Mouse (Mus musculus) hindbrain, embryonic 15.5 days (tissue): ENCODE measurements around the gene Lcn6. TPM values are rescaled to one million over a fixed set of nuclear protein-coding genes. Genes with fewer than 3 reads are reported as not detected.
"Not testable (repeated sequence)": the region's sequence is repeated elsewhere in the genome, so short reads cannot be mapped to it uniquely, and the experiment has no call there.

ENCODE experiments used
- ATAC-seq: fragments of 200-750 bp; cut with Nextera tagmentation; 2 replicates; pipeline ENCODE4 v1.8.0; 2017; ENCODE audit warnings: low read depth, moderate number of reproducible peaks, moderate TSS enrichment; ENCODE audit not compliant: low FRiP score
- H3K27ac ChIP-seq: fragments of 300-500 bp; sonication (generic); replicated peaks from 2 replicates; pipeline ENCODE4 v1.5.1; 2015; ENCODE audit warnings: mild to moderate bottlenecking, inconsistent platforms
- H3K27me3 ChIP-seq: fragments of 300-500 bp; sonication (generic); 2 replicates; pipeline ENCODE4 v1.6.1; 2015; ENCODE audit warnings: control low read depth, inconsistent platforms
- H3K36me3 ChIP-seq: fragments of 300-500 bp; sonication (generic); 2 replicates; pipeline ENCODE4 v1.6.1; 2015; ENCODE audit warnings: control low read depth, inconsistent platforms
- H3K4me1 ChIP-seq: fragments of 300-500 bp; sonication (generic); replicated peaks from 2 replicates; pipeline ENCODE4 v1.6.1; 2015; ENCODE audit warnings: control low read depth, inconsistent platforms
- H3K4me2 ChIP-seq: fragments of 300-500 bp; sonication (generic); 2 replicates; pipeline ENCODE4 v1.6.1; 2015; ENCODE audit warnings: moderate library complexity, mild to moderate bottlenecking, inconsistent platforms
- H3K4me3 ChIP-seq: fragments of 300-500 bp; sonication (generic); 2 replicates; pipeline ENCODE4 v1.5.1; 2015; ENCODE audit warnings: mild to moderate bottlenecking, inconsistent platforms
- H3K9ac ChIP-seq: fragments of 300-500 bp; sonication (generic); 2 replicates; pipeline ENCODE4 v1.6.1; 2015; ENCODE audit warnings: inconsistent platforms
- H3K9me3 ChIP-seq: fragments of 300-500 bp; sonication (generic); 2 replicates; pipeline ENCODE4 v1.6.1; 2016; ENCODE audit warnings: control low read depth, inconsistent platforms
- WGBS: fragments of 180-500 bp; shearing (Covaris S2); methylation state at CpG from one replicate; pipeline ENCODE4 v1.1.7; 2015; 5-methylcytosine and 5-hydroxymethylcytosine counted together
- polyA plus RNA-seq: library from polyadenylated mRNA; unstranded; fragments of >200 nt; fragmentation: Nextera tagmentation; extraction: Ambion mirVana; gene quantifications from 2 replicates; pipeline ENCODE4 v1.2.1, GENCODE M21; 2015

The Lcn6 gene
- polyA plus RNA-seq, 1 experiment from 2014 or later: not detected

GRCm38 (mm10) chr2:25706643-25707481, 30.3 kb downstream of the Lcn6 start, which contains the start of gene Bmyc:
TSS of gene Bmyc (plus strand) at chr2:25706739.
- no peaks in the 10 kb centered on the region for H3K36me3 ChIP-seq
- H3K9ac ChIP-seq: peak within 1 kb of the TSS; percentile 93
- H3K4me3 ChIP-seq: peak within 1 kb of the TSS; percentile 84
- WGBS: under 1% methylated on average over 76 of the region's 78 CpGs
- peaks cover 18% of the 10 kb centered on the region for H3K4me1 ChIP-seq
- ATAC-seq: peak; percentile 97
- H3K4me2 ChIP-seq: peak within 1 kb of the TSS; percentile 87
- no peaks in the 10 kb centered on the region for H3K27me3 ChIP-seq
- H3K27ac ChIP-seq: peak within 1 kb of the TSS; percentile 95
- no peaks in the 10 kb centered on the region for H3K9me3 ChIP-seq

DNA sequence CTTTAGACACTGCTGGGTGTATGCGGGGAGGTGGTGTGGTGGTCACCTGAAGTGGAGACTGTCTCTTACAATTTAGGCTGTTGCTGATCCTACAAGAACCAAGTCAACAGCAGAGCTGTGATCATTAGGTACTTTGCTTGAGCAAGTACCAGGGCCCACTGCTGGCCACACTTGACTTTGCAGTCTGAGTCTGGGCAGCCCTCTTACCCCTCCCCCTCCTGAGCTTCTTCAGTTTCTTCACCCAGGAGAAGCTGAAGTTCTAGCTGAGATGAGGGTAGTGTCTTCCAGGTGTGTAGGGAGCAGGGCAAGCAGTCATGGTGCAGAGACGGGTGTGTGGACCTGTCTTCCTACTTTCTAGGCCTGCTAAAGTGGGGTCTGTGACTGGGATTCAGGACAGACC, 31.5 kb downstream of the Lcn6 start:
- no peaks in the 10 kb centered on the region for H3K9me3 ChIP-seq
- no peak for ATAC-seq
- H3K9ac ChIP-seq: no peak overlapping the region
- H3K4me3 ChIP-seq: peak overlapping the region; percentile 31
- peak overlapping the region; percentile 87 for H3K4me2 ChIP-seq
- H3K27me3 ChIP-seq: no peaks in the 10 kb centered on the region
- no peak overlapping the region for H3K27ac ChIP-seq
- H3K36me3 ChIP-seq: no peaks in the 10 kb centered on the region
- 81% methylated on average over 2 of the region's 2 CpGs for WGBS
- H3K4me1 ChIP-seq: peaks cover 18% of the 10 kb centered on the region

GRCm38 (mm10) chr2:25709056-25709455, 32.5 kb downstream of the Lcn6 start:
- Histone ChIP-seq H3K4me2 (peak overlapping the region; percentile 87), H3K4me1 (peaks cover 18% of the 10 kb centered on the region)
- H3K27me3 ChIP-seq, H3K36me3 ChIP-seq, H3K9me3 ChIP-seq, ATAC-seq, H3K9ac ChIP-seq, H3K27ac ChIP-seq, H3K4me3 ChIP-seq: not testable (repeated sequence)
- 97% methylated on average over 1 of the region's 1 CpGs for WGBS

DNA sequence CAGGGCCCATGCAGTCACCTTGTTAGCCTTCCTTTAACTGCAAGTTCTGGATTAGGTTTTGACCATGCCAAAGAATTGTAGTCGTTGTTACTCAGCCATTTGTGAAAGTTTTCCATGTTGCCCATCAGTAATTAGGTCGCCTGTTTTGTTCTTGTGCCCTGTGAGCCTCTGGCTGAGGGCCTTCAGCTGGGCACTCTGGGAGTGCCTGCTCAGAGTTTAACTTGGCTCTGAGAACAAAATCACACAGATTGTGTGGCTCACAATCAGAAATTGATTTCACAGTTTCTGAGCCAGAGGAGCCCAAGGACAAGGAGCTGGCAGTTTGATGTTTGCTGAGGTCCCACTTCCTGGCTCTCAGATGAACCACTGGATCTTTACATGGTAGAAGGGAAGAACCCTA, 33.2 kb downstream of the Lcn6 start:
- not testable (repeated sequence) for H3K36me3 ChIP-seq, ATAC-seq, H3K9ac ChIP-seq, H3K27ac ChIP-seq, H3K9me3 ChIP-seq, H3K27me3 ChIP-seq, H3K4me3 ChIP-seq
- WGBS: 70% methylated on average over 2 of the region's 2 CpGs
- Histone ChIP-seq H3K4me1 (peaks cover 18% of the 10 kb centered on the region), H3K4me2 (peak overlapping the region; percentile 19; the same call in 1 of the 2 replicates)

DNA sequence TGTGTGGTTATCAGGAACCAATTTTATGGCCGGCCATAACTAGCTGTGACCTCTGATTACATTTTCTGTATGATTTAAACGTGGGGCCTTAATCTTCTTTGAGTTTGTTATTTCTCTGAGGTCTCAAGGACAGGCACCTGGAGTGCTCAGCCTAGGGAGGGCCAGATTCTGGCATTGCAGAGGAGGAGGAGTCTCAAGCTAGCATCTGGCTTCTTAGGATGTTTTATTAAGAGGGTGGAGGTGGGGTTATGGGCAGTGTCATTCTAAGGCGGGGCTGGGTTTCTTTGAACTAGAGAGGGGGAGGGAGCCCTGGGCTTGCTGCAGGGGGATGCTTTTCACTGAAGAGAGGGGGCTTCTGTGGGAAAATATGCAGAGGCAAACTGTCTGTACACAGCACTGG, 35.1 kb downstream of the Lcn6 start:
- ATAC-seq, H3K27me3 ChIP-seq, H3K9me3 ChIP-seq, H3K9ac ChIP-seq, H3K4me3 ChIP-seq, H3K4me2 ChIP-seq, H3K36me3 ChIP-seq, H3K27ac ChIP-seq: not testable (repeated sequence)
- H3K4me1 ChIP-seq: peaks cover 18% of the 10 kb centered on the region
- 28% methylated on average over 3 of the region's 3 CpGs for WGBS

- no peak overlapping the region for H3K4me3 ChIP-seq
- no peaks in the 10 kb centered on the region for H3K36me3 ChIP-seq
- H3K27ac ChIP-seq: no peak overlapping the region
- no peaks in the 10 kb centered on the region for H3K27me3 ChIP-seq
- H3K9me3 ChIP-seq: no peaks in the 10 kb centered on the region
- H3K9ac ChIP-seq: no peak overlapping the region
- no peaks in the 10 kb centered on the region for H3K4me1 ChIP-seq
- H3K4me2 ChIP-seq: no peak overlapping the region
- ATAC-seq: no peak
Observed at GRCm38 (mm10) chr2:25717222-25717621, 40.6 kb downstream of the Lcn6 start.

Other genes starting within 250 kb of the Lcn6 start
- gene Abca2, start 248.1 kb upstream of the Lcn6 start, polyA plus RNA-seq: 15.0 and 15.1 TPM in 2 replicates
- 3.7 and 4.3 TPM in 2 replicates for gene Clic3, start 219.9 kb upstream of the Lcn6 start, polyA plus RNA-seq
- 109 and 119 TPM in 2 replicates for gene Paxx, start 215.7 kb upstream of the Lcn6 start, polyA plus RNA-seq
- gene Ptgds, start 206.7 kb upstream of the Lcn6 start, polyA plus RNA-seq: 647 and 983 TPM in 2 replicates
- not detected in 2 replicates for gene Lcn12, start 182.9 kb upstream of the Lcn6 start, polyA plus RNA-seq
- 120 and 143 TPM in 2 replicates for gene Fbxw5, start 176.0 kb upstream of the Lcn6 start, polyA plus RNA-seq
- 5.8 and 6.1 TPM in 2 replicates for gene C8g, start 175.1 kb upstream of the Lcn6 start, polyA plus RNA-seq
- gene Traf2, start 129.8 kb upstream of the Lcn6 start, polyA plus RNA-seq: 16.5 and 19.4 TPM in 2 replicates
- 375 and 378 TPM in 2 replicates for gene Edf1, start 118.9 kb upstream of the Lcn6 start, polyA plus RNA-seq
- gene Mamdc4, start 101.9 kb upstream of the Lcn6 start, polyA plus RNA-seq: 1.6 and 2.1 TPM in 2 replicates
- 159 and 169 TPM in 2 replicates for gene Phpt1, start 101.6 kb upstream of the Lcn6 start, polyA plus RNA-seq
- 14.5 and 16.5 TPM in 2 replicates for gene Ajm1, start 95.0 kb upstream of the Lcn6 start, polyA plus RNA-seq
- gene Rabl6, start 68.3 kb upstream of the Lcn6 start, polyA plus RNA-seq: 70.0 and 73.5 TPM in 2 replicates
- 0.27 and 0.45 TPM in 2 replicates for gene Ccdc183, start 59.1 kb upstream of the Lcn6 start, polyA plus RNA-seq
- 47.0 and 57.8 TPM in 2 replicates for gene Tmem141, start 54.8 kb upstream of the Lcn6 start, polyA plus RNA-seq
- gene Fcna, start 48.8 kb upstream of the Lcn6 start, polyA plus RNA-seq: 3.7 and 4.6 TPM in 2 replicates
- not detected in 2 replicates for gene Lcn8, start 23.7 kb upstream of the Lcn6 start, polyA plus RNA-seq
- gene Lcn5, start 18.8 kb upstream of the Lcn6 start, polyA plus RNA-seq: not detected in 2 replicates
- gene Lcn10, start 5.9 kb downstream of the Lcn6 start, polyA plus RNA-seq: not detected in 2 replicates
- not detected in 2 replicates for gene Obp2a, start 23.3 kb downstream of the Lcn6 start, polyA plus RNA-seq
- 149 and 164 TPM in 2 replicates for gene Bmyc, start 30.0 kb downstream of the Lcn6 start, polyA plus RNA-seq
- gene Obp2b, start 60.2 kb downstream of the Lcn6 start, polyA plus RNA-seq: not detected in 2 replicates
- gene Lcn3, start 88.8 kb downstream of the Lcn6 start, polyA plus RNA-seq: not detected in 2 replicates
- gene Lcn11, start 100.2 kb downstream of the Lcn6 start, polyA plus RNA-seq: not detected in 2 replicates
- gene Gm13539, start 105.5 kb downstream of the Lcn6 start, polyA plus RNA-seq: not detected in 2 replicates
- not detected in 2 replicates for gene Glt6d1, start 139.1 kb downstream of the Lcn6 start, polyA plus RNA-seq
- gene Lcn9, start 146.4 kb downstream of the Lcn6 start, polyA plus RNA-seq: not detected in 2 replicates
- gene Sohlh1, start 170.5 kb downstream of the Lcn6 start, polyA plus RNA-seq: not detected in 2 replicates
- gene Kcnt1, start 186.9 kb downstream of the Lcn6 start, polyA plus RNA-seq: 20.2 and 23.8 TPM in 2 replicates